Mouse (Mus musculus) liver, adult 2 months (tissue): ENCODE data around the gene Adk.

Source experiments
- CTCF ChIP-seq: fragments of 200-500 bp; IDR thresholded peaks from 2 replicates; pipeline ENCODE4 v1.5.1; 2011; ENCODE audit warnings: low read depth, low read length, control low read depth
- POLR2A ChIP-seq: fragments of 200-500 bp; IDR thresholded peaks from 2 replicates; pipeline ENCODE4 v1.6.1; 2011; ENCODE audit warnings: low read length, control low read depth; ENCODE audit not compliant: insufficient read depth; ENCODE audit errors: extremely low read depth

DNA sequence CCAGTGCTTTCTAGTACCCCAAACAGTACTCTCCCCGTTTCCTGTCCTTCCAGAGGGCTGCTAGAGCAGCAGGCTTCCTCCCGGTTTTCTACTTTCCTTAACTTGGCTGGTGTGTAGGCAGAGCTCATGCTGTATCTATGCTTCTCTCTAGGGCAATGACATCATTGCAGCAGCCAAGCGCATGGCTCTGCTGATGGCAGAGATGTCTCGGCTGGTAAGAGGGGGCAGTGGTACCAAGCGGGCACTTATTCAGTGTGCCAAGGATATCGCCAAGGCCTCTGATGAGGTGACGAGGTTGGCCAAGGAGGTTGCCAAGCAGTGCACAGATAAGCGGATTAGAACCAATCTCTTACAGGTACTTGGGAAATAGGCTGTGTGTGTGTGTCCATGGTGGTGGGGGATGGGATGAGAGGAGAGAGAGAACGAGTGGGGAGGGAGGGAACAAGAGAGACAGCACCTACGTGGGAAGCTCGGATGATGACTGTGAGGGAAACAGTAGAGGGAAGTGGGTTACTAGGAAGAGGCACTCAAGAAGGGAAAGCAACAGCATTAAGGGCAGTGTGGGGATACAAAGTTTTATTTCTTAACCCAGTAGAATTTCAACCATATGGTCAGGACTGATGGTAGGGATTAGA is 23.2 kb upstream of the Adk start:
- TF ChIP-seq POLR2A: no peak
- TF ChIP-seq CTCF: no peak
